Mouse (Mus musculus): ENCODE data around the gene Kcna2. TPM values are rescaled to one million over a fixed set of nuclear protein-coding genes. Genes with fewer than 3 reads are reported as not detected.

The Kcna2 gene
- 1 to 10 TPM; 1.4 to 2.0 TPM for total RNA-seq (2021)

DNA sequence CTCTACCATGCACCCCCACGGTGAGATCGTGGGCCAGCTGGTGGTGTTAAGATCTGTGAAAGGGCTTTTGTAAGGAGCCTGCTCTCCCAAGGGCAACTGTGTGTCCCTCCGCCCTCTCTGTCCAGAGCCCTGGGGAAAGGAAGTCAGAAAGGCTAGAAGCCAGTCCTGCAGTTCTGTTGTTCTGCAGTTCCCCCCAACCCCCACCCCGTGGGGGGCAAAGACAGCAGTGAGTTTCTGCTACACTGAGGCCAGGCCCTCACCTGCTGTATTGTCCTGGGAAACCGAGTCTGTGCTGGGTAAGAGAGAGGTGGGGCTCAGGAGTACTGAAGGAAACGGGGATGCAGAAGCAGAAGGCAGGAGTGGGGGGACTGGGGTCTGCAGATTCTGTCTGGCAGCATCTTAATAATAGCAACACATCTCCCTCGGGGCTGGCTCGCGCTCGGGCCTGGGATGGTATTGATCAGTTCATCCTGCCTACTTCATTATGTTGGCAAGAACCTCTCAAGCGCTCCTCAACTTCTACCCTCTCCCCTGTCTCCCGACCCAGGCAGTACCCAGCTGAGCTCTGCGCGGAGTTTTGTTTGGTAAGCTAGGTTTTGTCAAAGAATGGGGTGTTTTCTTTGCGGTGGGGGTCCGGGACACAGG lies at the start of gene Kcna2:
Kcna2 (plus strand) TSS at position 336 of the 645 bp plus-strand sequence.
- intact Hi-C loops (cut with DNase I): no loop called here
- no peak for DNase-seq (ENCODE audit: low spot score)

DNA sequence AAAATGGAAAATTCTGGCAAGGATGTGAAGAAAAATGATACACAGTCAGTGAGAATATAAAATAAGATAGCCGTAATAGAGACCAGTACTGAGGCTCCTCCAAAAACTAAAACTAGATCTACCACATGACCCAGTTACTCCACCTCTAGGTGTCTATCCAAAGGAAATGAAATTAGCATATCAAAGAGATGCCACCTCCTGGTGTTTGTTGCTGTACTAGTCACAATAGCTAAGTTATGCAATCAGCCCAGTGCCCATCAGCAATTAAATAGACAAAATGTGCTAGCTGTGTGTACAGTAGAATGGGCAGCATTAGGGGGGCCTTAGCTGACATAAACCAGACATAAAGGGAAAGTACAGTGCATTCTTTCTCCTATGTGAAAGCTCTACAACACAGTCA lies 39.5 kb upstream of the Kcna2 start:
- DNase-seq (ENCODE audit: low spot score): no peak
- intact Hi-C loops (cut with DNase I): no loop called here

DNA sequence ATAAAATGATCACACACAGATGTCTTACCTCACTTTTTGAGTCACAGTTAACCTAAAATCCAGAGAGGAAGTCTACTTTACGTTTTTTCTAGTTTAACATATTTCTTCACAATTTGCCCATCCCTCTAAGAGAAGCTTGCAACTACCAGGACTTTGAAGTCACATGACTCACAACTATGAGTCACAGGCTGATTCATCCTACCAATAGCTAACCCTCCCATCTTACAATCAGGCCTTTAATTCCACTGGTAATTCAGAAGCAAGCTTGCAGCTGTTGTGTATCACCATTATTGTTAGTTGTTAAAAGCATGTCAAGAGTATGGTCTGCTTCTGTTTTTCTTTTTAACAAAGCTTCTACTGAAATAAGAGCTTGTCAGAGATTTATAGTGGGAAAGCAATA lies 38.2 kb upstream of the Kcna2 start:
- no peak for DNase-seq (ENCODE audit: low spot score)
- intact Hi-C loops (cut with DNase I): no loop called here

DNA sequence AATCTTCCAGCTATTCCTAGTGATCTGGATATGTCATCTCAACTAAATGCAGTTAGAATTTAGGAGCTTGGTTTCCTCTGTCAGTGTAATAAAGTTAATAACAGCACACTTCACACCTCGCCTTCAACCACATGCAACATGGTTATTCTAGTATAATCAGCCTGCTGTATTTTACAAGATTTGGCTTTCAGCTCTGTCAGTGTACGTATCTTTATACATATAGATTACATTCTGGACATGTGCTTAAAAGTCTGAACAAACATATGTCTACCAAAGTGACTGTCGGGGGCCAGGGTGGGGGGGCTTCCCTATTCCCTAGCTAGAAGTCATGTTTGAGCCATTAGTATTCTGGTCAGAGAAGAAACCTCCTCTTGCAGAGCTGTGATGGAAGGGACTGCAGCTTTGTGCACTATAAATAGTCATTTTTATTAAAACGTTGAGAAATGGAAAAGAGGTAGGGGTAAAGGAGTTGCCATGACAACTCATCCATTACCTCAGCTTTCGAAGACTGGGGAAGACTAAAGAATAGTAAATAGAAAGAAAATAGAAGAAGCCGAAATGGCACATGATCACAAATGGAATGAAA lies 35.3 kb upstream of the Kcna2 start:
- intact Hi-C loops (cut with DNase I): no loop called here
- no peak for DNase-seq (ENCODE audit: low spot score)

DNA sequence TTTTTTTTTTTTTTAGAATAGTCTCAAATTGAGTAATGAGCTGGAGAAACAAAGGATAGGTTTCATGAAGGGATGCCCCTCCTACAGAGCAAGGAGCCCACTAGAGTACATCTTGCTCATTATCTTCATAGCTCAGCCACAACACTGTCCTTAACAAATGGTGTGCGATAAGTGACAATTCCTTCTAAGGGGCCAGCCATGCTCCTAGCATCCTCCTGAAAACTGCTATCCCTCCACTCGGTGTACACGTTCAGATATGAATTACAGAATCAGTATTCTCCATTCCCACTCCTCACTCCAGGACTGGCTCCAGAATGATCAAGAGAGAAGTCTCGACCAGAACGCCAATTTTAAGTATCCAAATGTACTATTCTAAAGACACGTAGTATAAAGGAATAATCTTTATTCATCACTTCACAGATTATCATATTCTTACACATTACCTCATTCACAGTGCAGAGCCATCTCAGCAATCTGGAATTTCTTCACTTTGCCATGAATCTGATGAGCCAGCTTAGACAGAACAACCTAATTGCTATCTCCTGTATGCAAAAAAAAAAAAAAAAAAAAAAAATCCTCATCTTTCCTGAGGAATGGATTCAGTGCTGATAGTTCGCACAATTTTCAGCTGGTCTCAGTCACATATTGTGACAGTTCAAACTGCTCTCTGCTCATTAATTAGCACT lies 34.6 kb upstream of the Kcna2 start:
- DNase-seq (ENCODE audit: low spot score): no peak
- intact Hi-C loops (cut with DNase I): no loop called here

DNA sequence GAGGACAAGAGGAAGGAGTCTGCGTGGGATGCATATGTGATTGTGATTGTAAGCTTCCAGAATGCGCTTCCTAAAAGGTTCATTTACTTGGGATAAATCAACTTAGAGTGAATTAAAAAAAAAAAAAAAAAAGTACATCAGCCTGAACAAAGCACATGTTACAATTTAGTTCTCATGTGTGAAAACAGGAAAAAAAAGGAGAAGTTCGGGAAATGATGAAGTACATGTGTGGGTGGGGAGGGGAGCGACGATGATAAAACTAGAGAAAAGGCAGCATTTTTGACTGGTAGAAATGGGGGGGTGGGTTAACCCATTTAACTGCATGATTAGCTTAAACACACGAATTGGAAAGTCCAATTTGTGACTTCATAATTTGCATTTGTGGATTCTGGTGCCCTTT lies 33.7 kb upstream of the Kcna2 start:
- DNase-seq (ENCODE audit: low spot score): no peak
- intact Hi-C loops (cut with DNase I): no loop called here

DNA sequence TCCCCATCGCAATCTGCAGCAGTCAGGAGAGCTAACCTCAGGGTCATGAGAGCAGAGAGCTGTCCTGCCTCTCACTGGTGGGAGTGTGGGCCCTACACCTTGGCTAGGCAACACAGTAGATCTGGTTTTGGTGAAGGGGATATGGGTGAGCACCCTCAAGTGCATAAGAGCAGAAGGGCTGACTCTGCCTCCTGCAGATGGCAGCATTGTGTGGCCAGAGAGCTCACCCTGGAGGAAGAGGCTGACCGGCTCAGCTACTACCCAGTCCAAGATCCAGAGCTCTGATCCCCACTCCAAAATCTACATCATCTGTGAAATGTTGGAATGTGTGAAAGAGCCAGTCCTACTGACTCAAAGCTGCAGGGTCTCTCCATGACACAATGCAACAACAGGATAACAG lies 27.1 kb upstream of the Kcna2 start:
- intact Hi-C loops (cut with DNase I): no loop called here

DNA sequence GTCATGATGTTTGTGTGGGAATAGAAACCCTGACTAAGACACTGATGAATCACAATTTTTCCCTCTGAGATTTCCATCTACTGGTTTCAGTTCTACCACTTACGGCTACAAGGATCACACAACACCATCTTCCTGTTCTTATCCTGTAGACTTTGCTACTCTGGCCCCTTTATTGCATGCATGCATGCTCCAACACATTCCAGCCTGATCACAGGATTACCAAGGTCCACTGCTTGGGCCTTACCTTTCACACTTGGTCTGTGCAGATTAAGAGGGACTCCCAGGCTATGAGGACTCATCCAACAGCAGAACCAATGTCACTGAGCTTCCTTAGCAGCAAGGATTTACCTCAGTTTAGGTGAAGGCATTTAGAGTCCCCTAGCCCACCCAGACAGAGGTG lies 25.2 kb upstream of the Kcna2 start:
- intact Hi-C loops (cut with DNase I): no loop called here
- no peak for DNase-seq (ENCODE audit: low spot score)

More for the DNA sequence above, 27.1 kb upstream of the Kcna2 start:
- no peak for DNase-seq (ENCODE audit: low spot score)

DNA sequence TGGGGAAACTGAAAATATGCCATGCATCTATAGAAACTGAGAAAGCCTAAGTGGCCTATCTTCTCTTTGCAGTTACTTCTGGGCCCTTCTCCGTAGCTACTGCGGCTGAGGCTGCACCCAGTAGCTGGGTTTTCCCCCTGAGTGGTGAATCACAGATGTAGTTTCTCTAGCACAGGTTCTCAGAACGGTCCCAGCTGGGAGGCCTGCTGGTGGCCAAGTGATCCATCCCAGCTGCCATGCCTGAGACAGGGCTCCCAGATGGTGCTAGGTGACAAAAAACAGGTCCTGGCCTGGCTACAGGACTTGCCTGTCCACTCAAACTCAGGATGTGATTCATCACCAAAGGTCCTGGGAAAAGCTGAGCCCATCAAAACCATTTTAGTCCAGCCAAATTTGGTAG lies 24.3 kb upstream of the Kcna2 start:
- intact Hi-C loops (cut with DNase I): no loop called here
- no peak for DNase-seq (ENCODE audit: low spot score)

DNA sequence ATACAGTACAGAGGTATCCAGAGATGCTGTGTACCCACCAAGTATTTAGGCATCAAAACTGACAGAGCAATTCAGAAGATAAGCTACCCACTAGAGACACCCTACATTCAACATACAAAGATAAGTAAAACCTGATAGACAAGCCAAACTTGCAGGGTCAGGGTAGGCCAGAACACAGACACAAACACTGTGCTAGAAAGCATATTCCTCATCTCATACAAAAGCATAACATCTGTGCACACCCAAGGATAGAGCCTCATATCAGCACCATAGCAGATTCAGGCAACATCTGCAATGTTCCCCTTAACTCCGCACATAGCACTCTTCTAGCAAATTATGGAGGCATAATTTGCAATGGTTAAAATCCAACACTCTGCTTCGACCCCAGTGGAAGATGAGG lies 23.8 kb upstream of the Kcna2 start:
- no peak for DNase-seq (ENCODE audit: low spot score)
- intact Hi-C loops (cut with DNase I): no loop called here

DNA sequence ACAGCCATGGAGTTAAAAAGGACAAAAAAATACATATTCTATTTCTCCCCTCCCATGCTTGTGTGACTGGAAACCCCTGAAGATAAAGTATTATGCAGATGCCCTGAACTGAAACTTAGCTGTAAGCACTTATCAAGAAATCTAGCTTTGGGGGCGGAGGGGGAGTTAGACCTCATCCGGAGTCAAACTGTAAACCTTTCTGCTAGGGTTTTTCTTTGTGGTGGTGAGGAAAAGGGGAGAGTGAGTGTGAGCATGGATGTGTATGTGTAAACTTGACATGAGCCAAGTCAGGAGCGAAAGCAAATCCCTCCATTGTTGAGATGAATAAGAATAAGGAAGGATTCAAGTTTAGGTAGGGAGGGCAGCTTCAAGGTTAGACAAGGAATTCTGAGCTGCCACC lies 20.1 kb upstream of the Kcna2 start:
- intact Hi-C loops (cut with DNase I): loop anchor here (1.0 to 5.0 kb wide), 2 partner anchors 141 to 179 kb away; no protein-coding TSS in a partner anchor
- no peak for DNase-seq (ENCODE audit: low spot score)

DNA sequence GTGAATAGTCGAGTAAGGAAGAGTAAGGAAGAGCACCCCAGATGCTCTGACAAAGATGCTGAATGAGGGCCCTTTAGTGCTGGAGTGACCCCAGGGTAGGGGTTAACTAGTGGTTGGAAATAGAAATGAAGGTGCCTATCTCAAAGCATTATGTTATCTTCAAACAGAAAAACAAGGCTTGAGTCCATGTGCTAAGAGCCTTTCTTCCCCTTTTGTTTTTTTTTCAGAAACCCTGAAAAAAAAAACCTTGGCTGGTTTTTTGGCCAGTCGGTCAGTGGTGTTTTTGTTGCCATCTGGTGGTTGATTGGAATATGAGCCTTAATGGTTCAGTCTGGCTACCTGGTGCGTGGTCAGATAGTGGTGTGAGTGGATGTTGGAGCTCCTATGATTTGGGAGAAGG lies 19.7 kb upstream of the Kcna2 start:
- intact Hi-C loops (cut with DNase I): loop anchor here (1.0 to 5.0 kb wide), 2 partner anchors 141 to 179 kb away; no protein-coding TSS in a partner anchor

DNA sequence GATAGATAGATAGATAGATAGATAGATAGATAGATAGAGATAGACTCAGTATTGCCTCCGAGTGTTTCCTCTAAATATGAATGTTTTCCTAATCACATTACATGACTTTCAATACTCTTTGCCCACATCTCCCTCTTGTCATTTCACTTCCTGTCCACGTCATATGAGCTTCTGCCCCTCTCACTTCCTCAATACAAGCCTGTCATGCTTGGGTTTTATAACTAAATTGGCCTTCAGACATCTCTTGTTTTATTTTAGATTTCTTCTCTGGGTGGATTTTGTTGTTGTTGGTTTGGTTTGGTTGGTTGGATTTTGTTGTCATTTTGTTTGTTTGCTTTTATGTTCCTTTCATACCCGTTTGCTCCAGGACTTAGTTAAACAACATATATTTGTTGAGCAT lies 16.4 kb upstream of the Kcna2 start:
- intact Hi-C loops (cut with DNase I): loop anchor here (5.0 kb wide), 1 partner anchor 182 kb away; no protein-coding TSS in a partner anchor
- no peak for DNase-seq (ENCODE audit: low spot score)

More for the DNA sequence above, 19.7 kb upstream of the Kcna2 start:
- no peak for DNase-seq (ENCODE audit: low spot score)

DNA sequence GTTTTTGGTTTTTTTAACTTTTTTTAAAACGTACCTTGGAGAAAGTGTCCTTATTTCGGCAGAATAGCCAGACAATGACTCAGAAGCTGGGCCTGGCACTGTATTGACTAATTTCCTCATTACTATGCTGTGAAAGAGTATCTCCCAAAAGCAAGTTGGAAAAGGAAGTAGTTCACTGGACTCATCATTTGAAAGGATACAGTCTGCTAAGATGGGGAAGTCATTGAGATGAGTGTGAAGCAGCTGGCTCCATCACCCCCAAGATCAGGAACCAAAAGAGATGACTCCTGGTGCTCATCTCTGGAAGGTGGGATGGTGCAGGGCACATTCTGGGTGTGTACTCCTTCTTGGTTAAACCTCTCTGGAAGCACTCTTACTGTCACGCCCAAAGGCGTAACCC lies 13.5 kb upstream of the Kcna2 start:
- DNase-seq (ENCODE audit: low spot score): no peak
- intact Hi-C loops (cut with DNase I): no loop called here

DNA sequence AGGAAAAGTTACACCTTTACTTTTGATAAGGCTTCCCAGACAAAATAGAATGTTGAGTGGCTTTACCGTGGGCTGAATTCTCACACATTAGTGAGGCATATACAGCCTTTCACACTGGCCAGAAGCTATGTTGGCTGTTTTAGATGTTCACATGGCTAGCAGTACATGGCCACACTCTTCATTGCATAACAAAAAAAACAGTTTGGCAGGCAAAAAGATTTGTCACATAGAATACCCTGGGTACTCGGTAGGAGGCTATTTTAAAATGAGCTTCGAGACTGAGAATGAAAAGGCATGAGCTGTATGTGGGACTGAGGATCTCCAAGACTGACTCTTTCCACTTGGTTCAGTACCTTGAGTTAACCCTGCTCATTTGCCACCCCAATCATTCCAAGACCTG lies 12.1 kb upstream of the Kcna2 start:
- intact Hi-C loops (cut with DNase I): no loop called here
- no peak for DNase-seq (ENCODE audit: low spot score)

DNA sequence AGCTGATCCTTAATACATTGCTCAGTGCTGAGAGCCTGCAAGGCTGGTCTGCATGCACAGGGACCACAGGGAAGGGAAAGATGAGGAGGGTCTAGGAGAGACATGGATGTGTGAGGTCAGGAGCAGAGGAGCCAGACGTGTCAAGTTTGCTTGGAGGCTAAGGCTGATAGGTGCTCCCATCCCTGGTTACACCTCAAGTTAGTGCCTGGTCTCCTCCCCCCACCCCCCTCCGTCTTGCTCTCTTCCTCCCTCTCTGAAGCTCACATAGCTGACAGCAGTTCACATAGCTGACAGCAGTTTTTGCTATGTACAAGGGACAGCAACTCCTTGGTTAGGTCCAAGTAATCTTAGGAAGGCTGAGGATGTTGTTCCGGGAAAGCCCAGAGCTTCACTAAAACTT lies 11.5 kb upstream of the Kcna2 start:
- intact Hi-C loops (cut with DNase I): no loop called here

DNA sequence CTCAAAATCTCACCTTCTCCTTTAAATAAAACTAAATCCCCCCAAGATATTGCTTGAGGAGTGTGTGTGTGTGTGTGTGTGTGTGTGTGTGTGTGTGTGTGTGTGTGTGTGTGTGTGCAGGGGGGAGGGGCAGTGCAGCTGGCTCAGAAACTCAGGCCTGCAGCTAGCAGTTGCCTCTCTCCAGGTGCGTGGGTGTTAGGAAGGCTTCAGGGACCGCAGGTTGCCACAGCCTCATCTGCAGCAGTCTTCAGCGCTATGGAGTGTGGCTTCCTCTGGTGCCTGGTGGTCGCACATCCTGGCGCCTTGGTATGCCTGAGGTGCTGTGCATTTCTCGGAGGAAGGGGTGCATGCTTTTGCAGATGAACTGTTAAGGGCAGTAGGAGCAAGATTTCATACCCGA lies 10.9 kb upstream of the Kcna2 start:
- intact Hi-C loops (cut with DNase I): loop anchor here (5.0 to 10.0 kb wide), 3 partner anchors 185 to 377 kb away; partner anchors contain the start of gene Lamtor5
- DNase-seq (ENCODE audit: low spot score): no peak

More for the DNA sequence above, 11.5 kb upstream of the Kcna2 start:
- DNase-seq (ENCODE audit: low spot score): no peak

DNA sequence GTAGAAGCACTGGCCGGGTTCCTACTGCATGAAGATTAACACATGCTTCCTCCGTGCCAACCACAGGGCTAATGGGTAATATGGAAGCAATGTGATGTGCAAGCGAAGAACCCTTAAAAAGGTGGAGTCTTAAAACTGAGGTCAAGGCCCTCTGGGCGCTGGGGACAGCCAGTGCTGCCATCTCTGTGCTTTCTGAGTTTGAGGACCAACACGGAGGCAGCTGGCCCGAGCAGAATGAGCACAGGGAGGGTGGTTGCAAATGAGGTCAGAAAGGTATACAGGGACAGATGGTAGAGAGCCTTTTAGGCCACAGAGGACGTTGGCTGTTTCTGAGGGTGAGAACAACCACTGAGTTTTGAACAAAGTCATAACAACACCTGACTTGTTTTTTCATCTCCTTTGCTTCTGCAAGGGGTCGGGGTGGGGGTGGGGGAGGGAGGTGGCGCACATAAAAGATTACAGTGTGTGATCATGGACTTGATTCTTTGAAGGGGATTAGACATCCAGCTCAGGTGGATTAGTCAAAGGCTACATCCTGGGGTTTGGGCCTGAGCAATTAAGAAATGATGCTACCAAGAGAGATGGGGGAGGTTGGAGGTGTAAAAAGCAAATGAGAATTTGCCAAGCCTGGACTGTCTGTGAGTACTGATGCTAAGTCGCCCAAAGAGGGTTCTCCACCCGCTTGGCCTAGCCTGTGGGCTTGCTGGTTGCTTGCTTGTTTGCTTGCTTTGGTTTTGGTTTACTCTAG lies 10.4 kb upstream of the Kcna2 start:
- intact Hi-C loops (cut with DNase I): loop anchor here (5.0 to 10.0 kb wide), 3 partner anchors 184 to 377 kb away; partner anchors contain the start of gene Lamtor5
- no peak for DNase-seq (ENCODE audit: low spot score)

DNA sequence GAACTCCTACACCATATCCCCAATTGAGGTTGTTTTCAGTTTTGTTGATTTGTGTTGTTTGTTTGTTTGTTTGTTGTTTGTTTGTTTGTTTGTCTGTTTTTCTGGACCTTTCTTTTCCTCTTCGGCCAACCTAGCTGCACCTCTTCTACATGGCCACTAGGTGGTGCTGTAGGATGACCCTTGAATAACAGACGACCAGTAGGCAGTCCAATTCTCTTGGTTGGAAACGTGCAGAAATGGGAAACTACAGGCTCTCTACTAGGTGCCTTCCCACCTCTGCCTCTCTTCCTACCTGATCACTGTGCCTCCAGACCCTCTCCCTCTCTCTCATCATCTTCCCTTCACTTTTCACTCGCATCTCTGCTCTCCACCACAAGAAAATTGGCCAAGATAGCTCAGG lies 6.9 kb upstream of the Kcna2 start:
- intact Hi-C loops (cut with DNase I): loop anchor here (2.0 to 10.0 kb wide), 5 partner anchors 55 to 373 kb away; partner anchors contain the start of gene Lamtor5
- DNase-seq (ENCODE audit: low spot score): no peak

DNA sequence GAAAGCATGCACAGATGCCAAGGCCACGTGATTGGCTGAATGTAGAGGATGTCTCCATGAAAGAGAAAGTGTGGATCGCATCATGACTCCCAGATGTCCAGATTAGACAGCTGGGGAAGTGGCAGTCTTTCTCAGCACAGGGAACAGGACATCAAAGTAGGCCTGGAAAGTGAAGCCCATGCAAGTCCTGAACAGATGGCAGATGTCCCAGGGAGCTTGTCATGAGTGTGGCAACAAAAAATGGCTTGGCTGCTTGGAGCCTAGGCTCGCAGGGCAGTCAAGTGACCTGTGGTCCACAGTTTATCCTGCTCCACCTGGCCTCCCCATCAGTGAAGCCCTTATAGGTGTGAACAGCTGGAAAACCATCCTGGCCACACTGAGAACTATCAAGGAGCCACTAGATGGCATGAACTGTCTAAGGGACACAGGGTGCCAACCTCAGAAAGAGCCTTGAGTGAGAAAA lies 4.6 kb upstream of the Kcna2 start:
- intact Hi-C loops (cut with DNase I): loop anchor here (10.0 kb wide), 2 partner anchors 179 to 259 kb away; partner anchors contain the start of gene Lamtor5
- DNase-seq (ENCODE audit: low spot score): no peak

Measured in heart, postnatal 25 days (tissue).